Mouse (Mus musculus): ENCODE data around the gene Zbtb20.

DNA sequence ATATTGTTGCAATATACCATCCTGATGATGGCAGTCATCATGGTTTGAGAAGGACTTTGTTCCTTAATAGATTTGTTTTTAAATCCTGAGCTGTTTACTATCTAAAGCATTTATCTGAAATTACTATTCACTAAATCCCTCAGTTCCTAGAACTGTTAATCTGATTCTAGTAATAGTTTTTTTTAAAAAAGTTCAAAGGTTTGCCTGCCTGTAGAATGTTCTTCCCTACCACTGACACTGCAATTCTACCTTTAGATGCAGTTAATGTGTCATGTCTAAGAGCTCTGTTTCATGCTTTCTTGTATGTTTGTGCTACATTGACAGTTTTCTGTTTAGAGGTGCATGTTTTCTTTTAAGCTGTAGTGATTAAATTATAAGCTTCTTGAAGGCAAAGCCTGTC lies 358.6 kb downstream of the Zbtb20 start:
- no peak for TF ChIP-seq CTCF (IDR thresholded peaks at IDR 0.05; ENCODE audit: control insufficient read depth, insufficient read depth, low read length)
- TF ChIP-seq POLR2A (IDR thresholded peaks at IDR 0.05; ENCODE audit: borderline replicate concordance, control insufficient read depth, low read depth, low read length), result no peak

Measured in bone marrow, adult 2 months (tissue).